Mouse (Mus musculus): Measurements from ENCODE around the gene Dhrs4. TPM values are rescaled to one million over a fixed set of nuclear protein-coding genes. Genes with fewer than 3 reads are reported as not detected.

Dhrs4 gene
- total and polyA plus RNA-seq, 3 experiments = 22.7 to 34.2 TPM; not detected in 1

- TF ChIP-seq MXI1 (IDR thresholded peaks at IDR 0.05; ENCODE audit: low read depth, low read length) (no peak), GATA1 (IDR thresholded peaks at IDR 0.05; ENCODE audit: low read depth, low read length) (no peak), CHD2 (IDR thresholded peaks at IDR 0.05; ENCODE audit: low read length) (no peak), USF1 (IDR thresholded peaks at IDR 0.05; ENCODE audit: low read depth, low read length) (no peak), MEF2A (IDR thresholded peaks at IDR 0.05; ENCODE audit: extremely low read depth, insufficient replicate concordance, low read depth, low read length, poor library complexity, severe bottlenecking) (no peak), TAL1 (IDR thresholded peaks at IDR 0.05; ENCODE audit: low read length) (no peak), ELF1 (IDR thresholded peaks at IDR 0.05; ENCODE audit: low read depth, low read length) (no peak), E2F4 (IDR thresholded peaks at IDR 0.05; ENCODE audit: borderline replicate concordance, low read depth, low read length) (no peak), TCF12 (IDR thresholded peaks at IDR 0.05; ENCODE audit: low read depth, low read length) (no peak), KAT2A (conservative IDR thresholded peaks at IDR 0.05; ENCODE audit: low read depth, low read length) (no peak), POLR2AphosphoS2 (IDR thresholded peaks at IDR 0.05; ENCODE audit: low read length) (no peak), ZNF384 (IDR thresholded peaks at IDR 0.05; ENCODE audit: low read depth, low read length) (no peak), BHLHE40 (IDR thresholded peaks at IDR 0.05; ENCODE audit: borderline replicate concordance, low read depth, low read length) (no peak), CHD1 (IDR thresholded peaks at IDR 0.05; ENCODE audit: low read depth, low read length) (no peak), SIN3A (IDR thresholded peaks at IDR 0.05; ENCODE audit: low read length) (no peak), MYB (IDR thresholded peaks at IDR 0.05; ENCODE audit: low read depth, low read length) (no peak), POLR2AphosphoS5 (IDR thresholded peaks at IDR 0.05; ENCODE audit: borderline replicate concordance, low read depth, low read length) (no peak)
- Histone ChIP-seq H3K4me3 (ENCODE audit: control insufficient read depth in 1 of 2, insufficient read depth in 1 of 2, low read depth in 2 of 2, low read length in 2 of 2) (no peak overlapping the region), H3K4me1 (ENCODE audit: control insufficient read depth in 1 of 2, insufficient read depth in 2 of 2, low read length in 2 of 2) (no peaks in the 10 kb centered on the region), H3K27me3 (ENCODE audit: control insufficient read depth in 1 of 2, insufficient read depth in 2 of 2, low read length in 2 of 2) (peaks cover 2 to 21% of the 10 kb centered on the region in 2 experiments; a peak in 3 of 4 replicates), H3K9ac (ENCODE audit: control insufficient read depth, low read depth, low read length, poor library complexity, severe bottlenecking) (no peak overlapping the region), H3K79me2 (ENCODE audit: control insufficient read depth, insufficient read depth, low read length, poor library complexity) (no peaks in the 10 kb centered on the region), H3K27ac (ENCODE audit: control insufficient read depth, low read depth, low read length) (no peak overlapping the region), H3K36me3 (ENCODE audit: control insufficient read depth in 1 of 2, insufficient read depth in 2 of 2, low read length in 2 of 2) (no peaks in the 10 kb centered on the region), H3K9me3 (replicated peaks; ENCODE audit: insufficient read depth, low read length) (no peaks in the 10 kb centered on the region)
- no peak for DNase-seq (ENCODE audit: low read depth, low spot score)
These were observed 31.0 kb downstream of the Dhrs4 start for GRCm38 (mm10) chr14:55509540-55509939.

GRCm38 (mm10) chr14:55510125-55510731 is 31.7 kb downstream of the Dhrs4 start, which contains the start of gene Cpne6:
TSS of gene Cpne6 (plus strand) at chr14:55510445.
- H3K27ac ChIP-seq (ENCODE audit: control insufficient read depth, low read depth, low read length) = no peak within 1 kb of the TSS
- no peaks in the 10 kb centered on the region for H3K4me1 ChIP-seq (ENCODE audit: control insufficient read depth in 1 of 2, insufficient read depth in 2 of 2, low read length in 2 of 2)
- no peaks in the 10 kb centered on the region for H3K36me3 ChIP-seq (ENCODE audit: control insufficient read depth in 1 of 2, insufficient read depth in 2 of 2, low read length in 2 of 2)
- peaks cover 2 to 21% of the 10 kb centered on the region in 2 experiments; a peak in 3 of 4 replicates for H3K27me3 ChIP-seq (ENCODE audit: control insufficient read depth in 1 of 2, insufficient read depth in 2 of 2, low read length in 2 of 2)
- no peaks in the 10 kb centered on the region for H3K79me2 ChIP-seq (ENCODE audit: control insufficient read depth, insufficient read depth, low read length, poor library complexity)
- TF ChIP-seq USF2 (IDR thresholded peaks at IDR 0.05; ENCODE audit: borderline replicate concordance in 1 of 2, insufficient read depth in 1 of 2, low read depth in 1 of 2, low read length in 2 of 2) (no peak), POLR2A (IDR thresholded peaks at IDR 0.05; ENCODE audit: control insufficient read depth in 1 of 2, insufficient read depth in 1 of 2, low read depth in 1 of 2, low read length in 2 of 2, poor library complexity in 1 of 2) (no peak), NRF1 (IDR thresholded peaks at IDR 0.05; ENCODE audit: insufficient read depth, low read depth, low read length, poor library complexity, severe bottlenecking) (no peak), MYB (IDR thresholded peaks at IDR 0.05; ENCODE audit: low read depth, low read length) (no peak), MAZ (IDR thresholded peaks at IDR 0.05; ENCODE audit: low read depth, low read length) (no peak), ELF1 (IDR thresholded peaks at IDR 0.05; ENCODE audit: low read depth, low read length) (no peak), KAT2A (conservative IDR thresholded peaks at IDR 0.05; ENCODE audit: low read depth, low read length) (no peak), RCOR1 (IDR thresholded peaks at IDR 0.05; ENCODE audit: low read depth, low read length) (no peak), MEF2A (IDR thresholded peaks at IDR 0.05; ENCODE audit: extremely low read depth, insufficient replicate concordance, low read depth, low read length, poor library complexity, severe bottlenecking) (no peak), USF1 (IDR thresholded peaks at IDR 0.05; ENCODE audit: low read depth, low read length) (no peak), HCFC1 (IDR thresholded peaks at IDR 0.05; ENCODE audit: low read depth, low read length) (no peak), MAFK (IDR thresholded peaks at IDR 0.05; ENCODE audit: borderline replicate concordance, low read depth, low read length) (no peak), GATA1 (IDR thresholded peaks at IDR 0.05; ENCODE audit: low read depth, low read length) (no peak), POLR2AphosphoS5 (IDR thresholded peaks at IDR 0.05; ENCODE audit: borderline replicate concordance, low read depth, low read length) (no peak), ZMIZ1 (IDR thresholded peaks at IDR 0.05; ENCODE audit: low read depth, low read length) (no peak)
- no peak within 1 kb of the TSS for H3K4me3 ChIP-seq (ENCODE audit: control insufficient read depth in 1 of 2, insufficient read depth in 1 of 2, low read depth in 2 of 2, low read length in 2 of 2)
- no peak for DNase-seq (ENCODE audit: low read depth, low spot score)
- H3K9me3 ChIP-seq (replicated peaks; ENCODE audit: insufficient read depth, low read length) = no peaks in the 10 kb centered on the region
- no peak within 1 kb of the TSS for H3K9ac ChIP-seq (ENCODE audit: control insufficient read depth, low read depth, low read length, poor library complexity, severe bottlenecking)

Measured in MEL (cell line).